Mouse (Mus musculus) CD4-positive, CD25-positive, alpha-beta regulatory T cell, adult 2 months (primary cell): ENCODE data around the gene Syne3.

ENCODE experiments used
- DNase-seq: peaks from one replicate; pipeline ENCODE4 v3.0.0-alpha.2; 2012; ENCODE audit warnings: low read depth, low spot score

The Syne3 gene

GRCm38 (mm10) chr12:105025947-105026586 is 16.5 kb upstream of the Syne3 start:
- no peak for DNase-seq

- DNase-seq = peak; percentile 88
Observed at GRCm38 (mm10) chr12:105025271-105025946, 15.8 kb upstream of the Syne3 start.

- DNase-seq = no peak
Observed at GRCm38 (mm10) chr12:105022776-105023175, 13.2 kb upstream of the Syne3 start.

- DNase-seq = peak; percentile 72
Observed at GRCm38 (mm10) chr12:105022141-105022540, 12.5 kb upstream of the Syne3 start.

GRCm38 (mm10) chr12:105021441-105022069 is 11.9 kb upstream of the Syne3 start:
- DNase-seq = peak; percentile 54

GRCm38 (mm10) chr12:105019359-105020219 is 10.0 kb upstream of the Syne3 start:
- peak; percentile 59 for DNase-seq

- DNase-seq = no peak
Observed at GRCm38 (mm10) chr12:105016639-105017038, 7.0 kb upstream of the Syne3 start.

- DNase-seq = no peak
Observed at GRCm38 (mm10) chr12:105016199-105016598, 6.6 kb upstream of the Syne3 start.

GRCm38 (mm10) chr12:105013065-105013464 is 3.5 kb upstream of the Syne3 start:
- peak; percentile 93 for DNase-seq

- DNase-seq = peak; percentile 5
Observed at GRCm38 (mm10) chr12:105012314-105012713, 2.7 kb upstream of the Syne3 start.

GRCm38 (mm10) chr12:105011589-105011988 is 2.0 kb upstream of the Syne3 start:
- DNase-seq = no peak

- DNase-seq = peak; percentile 39
Observed at GRCm38 (mm10) chr12:105010213-105010790, 693 bp upstream of the Syne3 start.

- peak; percentile 86 for DNase-seq
Observed at GRCm38 (mm10) chr12:105008752-105009178, 844 bp downstream of the Syne3 start.

- DNase-seq = peak; percentile 13
Observed at GRCm38 (mm10) chr12:105008150-105008549, 1.5 kb downstream of the Syne3 start.

GRCm38 (mm10) chr12:105005715-105005972 is 4.0 kb downstream of the Syne3 start:
- DNase-seq = no peak

- peak; percentile 15 for DNase-seq
Observed at GRCm38 (mm10) chr12:105004956-105005714, 4.5 kb downstream of the Syne3 start.

- DNase-seq = peak; percentile 13
Observed at GRCm38 (mm10) chr12:105003715-105004114, 5.9 kb downstream of the Syne3 start.

GRCm38 (mm10) chr12:105003158-105003557 is 6.5 kb downstream of the Syne3 start:
- no peak for DNase-seq

- DNase-seq = no peak
Observed at GRCm38 (mm10) chr12:105002340-105003132, 7.1 kb downstream of the Syne3 start.

GRCm38 (mm10) chr12:105001317-105001716 is 8.3 kb downstream of the Syne3 start:
- DNase-seq = no peak
